Mouse (Mus musculus) hindbrain, embryonic 16.5 days (tissue): Measurements from ENCODE around the gene Atad5. TPM values are rescaled to one million over a fixed set of nuclear protein-coding genes. Genes with fewer than 3 reads are reported as not detected.

Experiments used
- ATAC-seq: fragments of 200-750 bp; cut with Nextera tagmentation; 2 replicates; pipeline ENCODE4 v1.8.0; 2017; ENCODE audit warnings: moderate TSS enrichment, moderate library complexity
- H3K27ac ChIP-seq: fragments of 300-500 bp; sonication (generic); 2 replicates; pipeline ENCODE4 v1.5.1; 2014; ENCODE audit warnings: low read depth, mild to moderate bottlenecking, control low read depth, low read length, moderate library complexity
- H3K27me3 ChIP-seq: fragments of 300-500 bp; sonication (generic); replicated peaks from 2 replicates; pipeline ENCODE4 v1.6.1; 2014; ENCODE audit warnings: low read length; ENCODE audit not compliant: control insufficient read depth, insufficient read depth
- H3K36me3 ChIP-seq: fragments of 300-500 bp; sonication (generic); 2 replicates; pipeline ENCODE4 v1.6.1; 2014; ENCODE audit warnings: mild to moderate bottlenecking, low read length, moderate library complexity, mixed read lengths; ENCODE audit not compliant: control insufficient read depth, insufficient read depth
- H3K4me1 ChIP-seq: fragments of 300-500 bp; sonication (generic); 2 replicates; pipeline ENCODE4 v1.6.1; 2014; ENCODE audit warnings: low read depth, low read length; ENCODE audit not compliant: control insufficient read depth, insufficient read depth
- H3K4me2 ChIP-seq: fragments of 300-500 bp; sonication (generic); 2 replicates; pipeline ENCODE4 v1.6.1; 2014; ENCODE audit warnings: mild to moderate bottlenecking, low read length, control low read depth, moderate library complexity
- H3K4me3 ChIP-seq: fragments of 300-500 bp; sonication (generic); 2 replicates; pipeline ENCODE4 v1.5.1; 2014; ENCODE audit warnings: mild to moderate bottlenecking, low read length, control low read depth, moderate library complexity
- H3K9ac ChIP-seq: fragments of 300-500 bp; sonication (generic); 2 replicates; pipeline ENCODE4 v1.6.1; 2014; ENCODE audit warnings: low read depth, mild to moderate bottlenecking, control low read depth, low read length, moderate library complexity
- H3K9me3 ChIP-seq: fragments of 300-500 bp; sonication (generic); 2 replicates; pipeline ENCODE4 v1.6.1; 2014; ENCODE audit warnings: mild to moderate bottlenecking, low read length, moderate library complexity; ENCODE audit not compliant: control insufficient read depth
- WGBS: fragments of 180-500 bp; shearing (Covaris S2); extraction: QIAGEN DNeasy Blood & Tissue Kit; methylation state at CpG from one replicate; pipeline ENCODE4 v1.1.7; 2014; 5-methylcytosine and 5-hydroxymethylcytosine counted together
- polyA plus RNA-seq: library from polyadenylated mRNA; unstranded; fragments of >200 nt; fragmentation: Nextera tagmentation; extraction: Ambion mirVana; gene quantifications from 2 replicates; pipeline ENCODE4 v1.2.1, GENCODE M21; 2015

Atad5 gene
- polyA plus RNA-seq, 1 experiment from 2014 or later = 4.4 TPM

- 79% methylated on average over 8 of the region's 8 CpGs for WGBS
- Histone ChIP-seq H3K9me3 (no peaks in the 10 kb centered on the region; the same call in 1 of the 2 replicates), H3K9ac (no peak overlapping the region), H3K4me1 (peaks cover 5% of the 10 kb centered on the region; the same call in 1 of the 2 replicates), H3K4me2 (no peak overlapping the region), H3K36me3 (no peaks in the 10 kb centered on the region), H3K4me3 (no peak overlapping the region), H3K27ac (no peak overlapping the region), H3K27me3 (peaks cover 22% of the 10 kb centered on the region)
- no peak for ATAC-seq
These were observed 63.2 kb downstream of the Atad5 start for GRCm38 (mm10) chr11:80152376-80152775.

GRCm38 (mm10) chr11:80153857-80154495 lies 64.8 kb downstream of the Atad5 start, which contains the start of gene Adap2:
TSS of gene Adap2 (plus strand) at chr11:80154105.
- ATAC-seq = peak; percentile 68
- H3K36me3 ChIP-seq = no peaks in the 10 kb centered on the region
- peaks cover 23% of the 10 kb centered on the region for H3K27me3 ChIP-seq
- peak within 1 kb of the TSS; percentile 55 for H3K4me3 ChIP-seq
- 2% methylated on average over 30 of the region's 47 CpGs for WGBS
- H3K27ac ChIP-seq = no peak within 1 kb of the TSS
- H3K4me1 ChIP-seq = peaks cover 5% of the 10 kb centered on the region; the same call in 1 of the 2 replicates
- H3K4me2 ChIP-seq = peak within 1 kb of the TSS; percentile 75
- no peaks in the 10 kb centered on the region; the same call in 1 of the 2 replicates for H3K9me3 ChIP-seq
- H3K9ac ChIP-seq = peak within 1 kb of the TSS; percentile 60

DNA sequence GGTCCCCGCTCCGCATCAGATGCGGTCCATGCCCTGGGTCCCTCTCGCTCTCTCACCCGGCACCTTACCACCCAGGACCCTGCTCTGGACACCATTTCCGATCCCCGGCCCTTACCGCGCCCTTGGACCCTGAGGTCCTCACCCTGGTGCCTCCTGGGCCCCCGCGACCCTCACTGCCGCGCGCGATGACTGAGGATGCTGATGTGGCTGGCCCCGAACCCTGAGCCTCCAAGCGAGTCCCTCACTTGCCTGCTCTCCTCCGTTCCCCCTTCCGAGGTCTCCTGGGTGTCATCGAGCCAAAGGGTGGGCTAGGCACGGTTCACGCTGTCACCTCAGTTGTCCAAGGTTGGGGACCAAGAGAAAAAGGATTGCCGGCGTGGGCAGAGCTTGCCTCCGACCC lies 65.3 kb downstream of the Atad5 start:
- Histone ChIP-seq H3K4me2 (peak overlapping the region; percentile 75), H3K36me3 (no peaks in the 10 kb centered on the region), H3K9ac (peak overlapping the region; percentile 60), H3K27me3 (peaks cover 24% of the 10 kb centered on the region), H3K27ac (no peak overlapping the region), H3K4me3 (peak overlapping the region; percentile 55), H3K9me3 (no peaks in the 10 kb centered on the region; the same call in 1 of the 2 replicates), H3K4me1 (peaks cover 5% of the 10 kb centered on the region; the same call in 1 of the 2 replicates)
- ATAC-seq = no peak
- 24% methylated on average over 24 of the region's 25 CpGs for WGBS

- ATAC-seq = no peak
These were observed 66.3 kb downstream of the Atad5 start for GRCm38 (mm10) chr11:80155541-80155940.

DNA sequence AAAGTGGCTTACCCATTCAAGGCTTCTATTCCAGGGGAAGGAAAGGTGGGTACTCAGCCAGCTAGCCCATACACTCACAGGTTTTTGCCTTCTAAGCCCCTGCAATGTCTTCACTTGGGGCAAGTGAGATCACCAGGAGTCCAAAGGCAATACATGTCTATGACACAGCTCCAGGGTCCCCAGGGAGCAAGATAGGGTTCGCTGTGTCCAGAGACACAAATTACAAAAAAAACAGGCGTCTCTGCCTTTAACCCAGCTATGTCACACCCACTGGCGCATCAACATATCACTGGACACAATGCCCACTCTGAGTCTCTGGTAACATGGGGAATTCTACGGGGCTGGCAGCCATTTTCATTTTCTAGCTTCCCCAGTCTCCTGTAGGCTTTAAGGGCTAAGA lies 66.8 kb downstream of the Atad5 start:
- Histone ChIP-seq H3K9ac (no peak overlapping the region), H3K9me3 (no peaks in the 10 kb centered on the region; the same call in 1 of the 2 replicates), H3K4me1 (peaks cover 5% of the 10 kb centered on the region; the same call in 1 of the 2 replicates), H3K27me3 (peaks cover 24% of the 10 kb centered on the region), H3K4me3 (no peak overlapping the region), H3K4me2 (no peak overlapping the region), H3K36me3 (no peaks in the 10 kb centered on the region), H3K27ac (no peak overlapping the region)
- ATAC-seq = no peak
- WGBS = 90% methylated on average over 4 of the region's 4 CpGs

More at GRCm38 (mm10) chr11:80155541-80155940, 66.3 kb downstream of the Atad5 start:
- Histone ChIP-seq H3K36me3 (no peaks in the 10 kb centered on the region), H3K9me3 (no peaks in the 10 kb centered on the region; the same call in 1 of the 2 replicates), H3K27me3 (peaks cover 24% of the 10 kb centered on the region), H3K4me1 (peaks cover 5% of the 10 kb centered on the region; the same call in 1 of the 2 replicates), H3K9ac (no peak overlapping the region), H3K4me3 (no peak overlapping the region), H3K27ac (no peak overlapping the region), H3K4me2 (no peak overlapping the region)
- WGBS = 83% methylated on average over 8 of the region's 8 CpGs

- no peak for ATAC-seq
- 85% methylated on average over 4 of the region's 4 CpGs for WGBS
These were observed 67.6 kb downstream of the Atad5 start for GRCm38 (mm10) chr11:80156841-80157240.

GRCm38 (mm10) chr11:80159018-80159417 lies 69.8 kb downstream of the Atad5 start:
- H3K27me3 ChIP-seq = peaks cover 18% of the 10 kb centered on the region
- no peak overlapping the region for H3K4me3 ChIP-seq
- no peak overlapping the region for H3K4me2 ChIP-seq
- H3K4me1 ChIP-seq = peaks cover 4% of the 10 kb centered on the region; the same call in 1 of the 2 replicates
- ATAC-seq = no peak
- H3K36me3 ChIP-seq = no peaks in the 10 kb centered on the region
- WGBS = 90% methylated on average over 7 of the region's 7 CpGs
- no peak overlapping the region for H3K27ac ChIP-seq
- no peak overlapping the region for H3K9ac ChIP-seq
- H3K9me3 ChIP-seq = no peaks in the 10 kb centered on the region; the same call in 1 of the 2 replicates

More at GRCm38 (mm10) chr11:80156841-80157240, 67.6 kb downstream of the Atad5 start:
- Histone ChIP-seq H3K4me1 (peaks cover 5% of the 10 kb centered on the region; the same call in 1 of the 2 replicates), H3K4me3 (no peak overlapping the region), H3K9ac (no peak overlapping the region), H3K27ac (no peak overlapping the region), H3K9me3 (no peaks in the 10 kb centered on the region; the same call in 1 of the 2 replicates), H3K4me2 (no peak overlapping the region), H3K27me3 (peaks cover 24% of the 10 kb centered on the region), H3K36me3 (no peaks in the 10 kb centered on the region)

- Histone ChIP-seq H3K36me3 (no peaks in the 10 kb centered on the region), H3K9ac (no peak overlapping the region), H3K27me3 (peaks cover 2% of the 10 kb centered on the region; the same call in 1 of the 2 replicates), H3K4me3 (no peak overlapping the region), H3K27ac (no peak overlapping the region), H3K4me2 (no peak overlapping the region), H3K4me1 (no peaks in the 10 kb centered on the region), H3K9me3 (no peaks in the 10 kb centered on the region)
- WGBS = 90% methylated on average over 4 of the region's 4 CpGs
- no peak for ATAC-seq
These were observed 71.8 kb downstream of the Atad5 start for GRCm38 (mm10) chr11:80161041-80161440.

DNA sequence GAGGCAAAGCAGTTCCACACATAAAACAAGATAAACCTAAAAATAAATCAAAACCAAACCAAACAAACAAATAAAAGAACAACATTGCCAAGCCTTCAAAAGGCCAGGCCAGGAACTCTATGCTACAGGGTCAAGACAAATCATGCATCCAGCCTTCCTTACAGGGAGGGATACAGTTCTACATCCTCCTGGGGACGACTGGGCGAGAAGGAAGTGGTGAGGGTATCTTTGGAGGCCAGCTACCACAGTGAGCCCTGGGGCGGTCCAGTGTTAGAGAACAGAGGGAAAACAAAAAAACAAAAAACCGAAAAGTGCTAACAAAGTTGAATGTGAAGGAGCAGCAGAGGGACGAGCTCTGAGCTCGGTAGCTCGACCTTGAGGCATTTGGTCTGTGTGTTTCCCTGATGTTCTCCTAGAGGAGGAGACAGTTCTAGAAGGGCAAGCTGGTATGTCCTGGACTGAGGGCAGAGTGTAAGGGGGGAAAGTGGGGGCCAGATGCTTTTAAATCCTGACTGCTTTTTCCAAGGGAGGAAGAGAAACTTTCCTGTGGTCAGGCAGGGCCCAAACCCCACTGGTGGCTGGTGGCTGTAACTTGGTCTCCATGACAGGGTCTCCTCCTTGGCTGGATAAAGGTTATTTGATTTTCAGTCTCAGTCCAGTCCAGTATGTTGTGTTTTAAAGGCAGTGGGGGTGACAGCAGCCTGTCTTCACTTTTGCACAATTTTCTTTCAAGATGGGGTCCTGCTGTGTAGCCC lies 74.3 kb downstream of the Atad5 start:
- 79% methylated on average over 7 of the region's 7 CpGs for WGBS
- H3K4me2 ChIP-seq = no peak overlapping the region
- H3K27me3 ChIP-seq = peaks cover 2% of the 10 kb centered on the region; the same call in 1 of the 2 replicates
- H3K4me3 ChIP-seq = no peak overlapping the region
- no peaks in the 10 kb centered on the region for H3K9me3 ChIP-seq
- ATAC-seq = no peak
- no peaks in the 10 kb centered on the region for H3K36me3 ChIP-seq
- no peak overlapping the region for H3K27ac ChIP-seq
- no peak overlapping the region for H3K9ac ChIP-seq
- H3K4me1 ChIP-seq = no peaks in the 10 kb centered on the region
